In genomic region chr12:72749500-72749899, GRCm38 (mm10) we compare ENCODE assay signal across 25 mouse cellular contexts. TPM values are rescaled to one million over a fixed set of nuclear protein-coding genes. Genes with fewer than 3 reads are reported as not detected.
DNase-seq lines count a peak whose midpoint lies in the region; ATAC-seq and TF ChIP-seq lines count a peak whose summit lies in the region.
"Had no signal": no experiment of that assay in that cellular context is flagged by ENCODE, and none has a peak within 500 bp of the region (broad histone marks: within the 10 kb centered on the region; RNA-seq: fewer than 3 reads in every experiment).

No protein-coding gene starts in this region.

- WGBS in heart, embryonic 12.5 days = 86% methylated on average over 2 of the region's 2 CpGs
- WGBS in liver, adult 2 months = 26% methylated on average over 2 of the region's 2 CpGs
- 76% methylated on average over 2 of the region's 2 CpGs for WGBS in liver, postnatal 0 days (ENCODE audit: insufficient replicate concordance)

- H3K27ac ChIP-seq in heart, embryonic 12.5 days (ENCODE audit: poor library complexity, severe bottlenecking) = peak overlapping the region; percentile 38; the same call in 1 of the 2 replicates
- H3K27ac ChIP-seq in liver, adult 2 months (replicated peaks; ENCODE audit: insufficient read depth, low read depth, low read length) = 0 out of 2 replicates have a peak overlapping the region, but pooled peaks have one; percentile 10
- no peak overlapping the region for H3K27ac ChIP-seq in liver, postnatal 0 days (ENCODE audit: low read depth)
- H3K27ac ChIP-seq: embryonic facial prominence, embryonic 12.5 days; embryonic facial prominence, embryonic 15.5 days; forebrain, embryonic 10.5 days; forebrain, embryonic 13.5 days; hindbrain, embryonic 14.5 days; hindbrain, postnatal 0 days had no signal

- peaks cover 17% of the 10 kb centered on the region for H3K4me1 ChIP-seq in heart, embryonic 12.5 days (replicated peaks)
- H3K4me1 ChIP-seq in liver, adult 2 months (ENCODE audit: control insufficient read depth, insufficient read depth, low read length) = peaks cover 8% of the 10 kb centered on the region
- no peaks in the 10 kb centered on the region for H3K4me1 ChIP-seq in liver, postnatal 0 days (ENCODE audit: insufficient read depth)
- H3K4me1 ChIP-seq: embryonic facial prominence, embryonic 12.5 days; embryonic facial prominence, embryonic 15.5 days; forebrain, embryonic 13.5 days had no signal

- no peaks in the 10 kb centered on the region for H3K27me3 ChIP-seq in heart, embryonic 12.5 days (replicated peaks)
- no peaks in the 10 kb centered on the region for H3K27me3 ChIP-seq in liver, adult 2 months (ENCODE audit: control insufficient read depth, insufficient read depth, low read length)
- H3K27me3 ChIP-seq in liver, postnatal 0 days (ENCODE audit: insufficient read depth, low read length) = no peaks in the 10 kb centered on the region
- H3K27me3 ChIP-seq: embryonic facial prominence, embryonic 12.5 days; embryonic facial prominence, embryonic 15.5 days; forebrain, embryonic 13.5 days had no signal

- TF ChIP-seq POLR2A in liver, adult 2 months (IDR thresholded peaks at IDR 0.05; ENCODE audit: extremely low read depth, insufficient read depth, low read length) = no peak

- no peaks in the 10 kb centered on the region for H3K79me2 ChIP-seq in liver, adult 2 months (ENCODE audit: control insufficient read depth, insufficient read depth, low read length)

- no peak for DNase-seq in heart, adult 8-10 months (ENCODE audit: low spot score)
- DNase-seq in liver, adult 2 months (ENCODE audit: extremely low read depth, low read depth, low spot score) = peak; percentile 87
- no peak for DNase-seq in liver, postnatal 0 days
- DNase-seq in fat pad, adult 2 months (ENCODE audit: extremely low read depth, low read depth, low spot score) = peak; percentile 78
- no peak for DNase-seq in lung, postnatal 10 days
- no peak for DNase-seq in layer of hippocampus, postnatal 10 days (ENCODE audit: low spot score in 2 of 2)
- DNase-seq: cerebellum, adult 11 months; cerebellum, adult 2 months; cerebellum, adult 9-11 months; cerebellum, postnatal 25 days; gastrocnemius, postnatal 10 days; gastrocnemius, postnatal 36 days; heart, postnatal 10 days; heart, postnatal 4 days had no signal

- no peak for TF ChIP-seq CTCF in liver, adult 2 months (IDR thresholded peaks at IDR 0.05; ENCODE audit: low read depth, low read length)
- no peak for TF ChIP-seq CTCF in liver, postnatal 0 days (IDR thresholded peaks at IDR 0.05; ENCODE audit: low read depth)

- no peak overlapping the region for H3K4me3 ChIP-seq in heart, embryonic 12.5 days
- no peak overlapping the region for H3K4me3 ChIP-seq in liver, adult 2 months (ENCODE audit: insufficient read depth, low read depth, low read length)
- H3K4me3 ChIP-seq in liver, postnatal 0 days (ENCODE audit: low read depth, low read length) = no peak overlapping the region
- H3K4me3 ChIP-seq: embryonic facial prominence, embryonic 12.5 days; embryonic facial prominence, embryonic 15.5 days; erythroblast, embryonic 14.5 days; forebrain, embryonic 10.5 days; forebrain, embryonic 13.5 days had no signal

- H3K9ac ChIP-seq in heart, embryonic 12.5 days = no peak overlapping the region
- H3K9ac ChIP-seq in liver, adult 2 months (ENCODE audit: low read depth, low read length) = no peak overlapping the region
- H3K9ac ChIP-seq in liver, postnatal 0 days (replicated peaks) = no peak overlapping the region
- H3K9ac ChIP-seq: embryonic facial prominence, embryonic 12.5 days; embryonic facial prominence, embryonic 15.5 days; forebrain, embryonic 13.5 days; hindbrain, embryonic 14.5 days had no signal

- no peak overlapping the region for H3K4me2 ChIP-seq in heart, embryonic 12.5 days
- no peak overlapping the region for H3K4me2 ChIP-seq in liver, postnatal 0 days (ENCODE audit: low read depth, low read length)
- H3K4me2 ChIP-seq: embryonic facial prominence, embryonic 12.5 days; embryonic facial prominence, embryonic 15.5 days; forebrain, embryonic 13.5 days; hindbrain, embryonic 14.5 days had no signal

- no peak for TF ChIP-seq EP300 in liver, postnatal 0 days (IDR thresholded peaks at IDR 0.05; ENCODE audit: low read depth)

- no peaks in the 10 kb centered on the region for H3K9me3 ChIP-seq in heart, embryonic 12.5 days (replicated peaks)
- H3K9me3 ChIP-seq in liver, postnatal 0 days (ENCODE audit: low read length) = no peaks in the 10 kb centered on the region
- H3K9me3 ChIP-seq: embryonic facial prominence, embryonic 12.5 days; embryonic facial prominence, embryonic 15.5 days; forebrain, embryonic 10.5 days; forebrain, embryonic 13.5 days had no signal

- no peaks in the 10 kb centered on the region for H3K36me3 ChIP-seq in heart, embryonic 12.5 days
- H3K36me3 ChIP-seq in liver, adult 2 months (ENCODE audit: control insufficient read depth, insufficient read depth, low read length) = no peaks in the 10 kb centered on the region
- H3K36me3 ChIP-seq in liver, postnatal 0 days (replicated peaks; ENCODE audit: insufficient read depth, low read length) = no peaks in the 10 kb centered on the region
- H3K36me3 ChIP-seq: embryonic facial prominence, embryonic 12.5 days; embryonic facial prominence, embryonic 15.5 days; forebrain, embryonic 10.5 days had no signal

- no peak for ATAC-seq in heart, embryonic 12.5 days (ENCODE audit: insufficient number of reproducible peaks, low FRiP score)
- no peak for ATAC-seq in liver, postnatal 0 days
- ATAC-seq: CD4-positive, CD25-positive, alpha-beta regulatory T cell, adult 4 months; forebrain, embryonic 13.5 days; forebrain, embryonic 16.5 days; hindbrain, postnatal 0 days; intestine, postnatal 0 days had no signal

RNA-seq across cellular contexts. Expression of gene Ppm1a, which starts 7.8 kb away (rescaled TPM):
- polyA plus RNA-seq in heart, embryonic 12.5 days (2016; fragmentation: Nextera tagmentation; extraction: Ambion mirVana) = 65.0 and 65.4 TPM in 2 replicates
- total RNA-seq in heart, adult 8-10 months (2022) = 100 to 1,000 TPM; 237 to 283 (median 258) TPM
- total RNA-seq in liver, adult 2 months (2014; rRNA removed) = 108 and 110 TPM in 2 replicates
- polyA plus RNA-seq in liver, adult 2 months (2012; rRNA removed) = 55.4 and 57.8 TPM in 2 replicates
- 36.1 and 42.8 TPM in 2 replicates for polyA plus RNA-seq in liver, postnatal 0 days (2015; fragmentation: Nextera tagmentation; extraction: Ambion mirVana)
- 100 to 1,000 TPM; 226 to 239 TPM for total RNA-seq in layer of hippocampus, postnatal 10 days (2021)

Comparison
In these comparisons a context has a peak if more than half of its experiments do, and no peak if none do; other contexts are left out.
1. DNase-seq: peak in liver, adult 2 months (single experiment) and fat pad, adult 2 months (single experiment); none in heart, adult 8-10 months (single experiment), liver, postnatal 0 days (single experiment), lung, postnatal 10 days (single experiment) and layer of hippocampus, postnatal 10 days (0 of 2).